ENCODE assay signal across 20 mouse cellular contexts in the genomic region with DNA sequence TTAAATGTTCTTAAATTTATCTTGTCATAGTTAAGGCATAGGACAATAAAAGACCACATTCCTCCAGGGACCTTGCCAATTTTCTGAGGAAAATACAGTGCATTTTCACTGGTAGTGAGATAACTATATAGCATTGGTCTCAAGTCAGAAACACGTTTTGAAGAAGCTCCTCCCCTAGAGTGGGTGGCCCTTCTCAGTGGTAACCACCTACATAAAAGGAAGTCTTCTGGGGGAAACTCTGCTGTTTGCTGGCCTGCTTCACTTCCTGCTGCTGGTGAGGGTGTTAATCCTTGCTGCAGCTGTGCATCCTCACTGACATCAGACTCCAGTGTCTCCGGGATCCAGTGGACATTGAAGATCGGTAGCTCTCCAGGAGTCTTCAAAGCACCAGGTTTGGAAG. TPM values are rescaled to one million over a fixed set of nuclear protein-coding genes. Genes with fewer than 3 reads are reported as not detected.
A peak's percentile ranks its signal among the peaks of the same experiment; 100 is the strongest.
DNase-seq lines count a peak whose midpoint lies in the region; ATAC-seq lines count a peak whose summit lies in the region.
"Not testable (repeated sequence)": the region's sequence is repeated elsewhere in the genome, so short reads cannot be mapped to it uniquely, and the experiment has no call there.
"Had no signal": no experiment of that assay in that cellular context is flagged by ENCODE, and none has a peak within 500 bp of the region (broad histone marks: within the 10 kb centered on the region; RNA-seq: fewer than 3 reads in every experiment).

No protein-coding gene starts in this region.

- WGBS in stomach, embryonic 16.5 days: 0% methylated on average over 1 of the region's 3 CpGs

- H3K27ac ChIP-seq in stomach, embryonic 16.5 days (ENCODE audit: low read length): not testable (repeated sequence)

- H3K9ac ChIP-seq in stomach, embryonic 16.5 days (ENCODE audit: low read length): not testable (repeated sequence)

- peak; percentile 45 for DNase-seq in heart, adult 8-10 months (ENCODE audit: low spot score)
- peak; percentile 8 for DNase-seq in lung, postnatal 10 days
- peak; percentile 61 for DNase-seq in thymus, postnatal 25 days

- H3K27me3 ChIP-seq in stomach, embryonic 16.5 days (ENCODE audit: control insufficient read depth, insufficient read depth, low read length): not testable (repeated sequence)

- H3K4me2 ChIP-seq in stomach, embryonic 16.5 days (ENCODE audit: low read depth, low read length): not testable (repeated sequence)

- H3K4me1 ChIP-seq in stomach, embryonic 16.5 days (ENCODE audit: control insufficient read depth, insufficient read depth, low read length): not testable (repeated sequence)

- H3K36me3 ChIP-seq in stomach, embryonic 16.5 days (ENCODE audit: control insufficient read depth, insufficient read depth, low read length): not testable (repeated sequence)

- ATAC-seq in common myeloid progenitor, adult 5-6 weeks (replicated peaks; ENCODE audit: low read depth, poor library complexity, severe bottlenecking): peak; percentile 89
- peak; percentile 100 for ATAC-seq in inflammation-experienced regulatory T-cells, adult 6 months
- peak; percentile 85 for ATAC-seq in monocyte, adult 5-6 weeks (replicated peaks; ENCODE audit: insufficient number of reproducible peaks, low FRiP score, low TSS enrichment, poor library complexity, severe bottlenecking)
- peak; percentile 71 for ATAC-seq in stomach, embryonic 16.5 days (ENCODE audit: insufficient read depth, low FRiP score)

- not testable (repeated sequence) for H3K4me3 ChIP-seq in stomach, embryonic 16.5 days (replicated peaks; ENCODE audit: low read length)

- H3K9me3 ChIP-seq in stomach, embryonic 16.5 days (replicated peaks; ENCODE audit: control insufficient read depth, low read length): not testable (repeated sequence)

RNA-seq across cellular contexts. Expression of gene Slc28a2, which starts 14.2 kb away (rescaled TPM):
- total RNA-seq in common myeloid progenitor, adult 5-6 weeks (2017): 16.4 and 21.4 TPM in 2 replicates
- total RNA-seq in heart, adult 8-10 months (2022): 10 to 100 TPM; 16.0 to 22.8 (median 19.8) TPM
- 100 to 1,000 TPM in 2 of 3 experiments, 10 to 100 TPM in 1; 66.9 to 135 (median 110) TPM for polyA plus RNA-seq in inflammation-experienced regulatory T-cells, adult 6 months (2017; shearing (Covaris generic))
- total RNA-seq in monocyte, adult 5-6 weeks (2017): 49.1 to 75.5 TPM (median 56.6 TPM) in 3 replicates
- 16.7 and 17.7 TPM in 2 replicates for polyA plus RNA-seq in stomach, embryonic 16.5 days (2015; fragmentation: Nextera tagmentation; extraction: Ambion mirVana)
- polyA plus RNA-seq: forebrain, embryonic 14.5 days; hindbrain, embryonic 11.5 days; hindbrain, postnatal 0 days; midbrain, embryonic 12.5 days had no signal

RNA-seq across cellular contexts. Expression of gene Gm14085, which starts 44.2 kb away (rescaled TPM):
- total RNA-seq in common myeloid progenitor, adult 5-6 weeks (2017): 0.41 and 0.97 TPM in 2 replicates
- total RNA-seq in heart, adult 8-10 months (2022): under 1 TPM; 0.34 to 0.72 (median 0.61) TPM
- 10 to 100 TPM in 1 of 3 experiments, 1 to 10 TPM in 1, under 1 TPM in 1; 0.20 to 14.7 (median 5.5) TPM for polyA plus RNA-seq in inflammation-experienced regulatory T-cells, adult 6 months (2017; shearing (Covaris generic))
- total RNA-seq in monocyte, adult 5-6 weeks (2017): 0.29 to 1.1 TPM in 2 of 3 replicates, not detected in the other
- polyA plus RNA-seq in stomach, embryonic 16.5 days (2015; fragmentation: Nextera tagmentation; extraction: Ambion mirVana): 0.12 TPM in 1 of 2 replicates, not detected in the other
- total RNA-seq: hindbrain, postnatal 0 days; layer of hippocampus, postnatal 10 days; left cerebral cortex, adult 2 months; left cerebral cortex, postnatal 36 days had no signal
- polyA plus RNA-seq: embryonic facial prominence, embryonic 15.5 days; forebrain, embryonic 14.5 days; frontal cortex, adult 2 months; heart, embryonic 15.5 days; hindbrain, embryonic 11.5 days; hindbrain, postnatal 0 days; limb, embryonic 14.5 days; liver, embryonic 13.5 days; midbrain, embryonic 12.5 days; neural tube, embryonic 11.5 days had no signal

Comparison
In these comparisons a context has a peak if more than half of its experiments do, and no peak if none do; other contexts are left out.
1. DNase-seq: peak in every context shown above with its lines; median percentile 61 in thymus, postnatal 25 days; 45 in heart, adult 8-10 months; 8 in lung, postnatal 10 days.